Mouse (Mus musculus): Measurements from ENCODE around the gene Zar1l. TPM values are rescaled to one million over a fixed set of nuclear protein-coding genes. Genes with fewer than 3 reads are reported as not detected.

The Zar1l gene
- total RNA-seq, 2 experiments from 2014 or later, result not detected

DNA sequence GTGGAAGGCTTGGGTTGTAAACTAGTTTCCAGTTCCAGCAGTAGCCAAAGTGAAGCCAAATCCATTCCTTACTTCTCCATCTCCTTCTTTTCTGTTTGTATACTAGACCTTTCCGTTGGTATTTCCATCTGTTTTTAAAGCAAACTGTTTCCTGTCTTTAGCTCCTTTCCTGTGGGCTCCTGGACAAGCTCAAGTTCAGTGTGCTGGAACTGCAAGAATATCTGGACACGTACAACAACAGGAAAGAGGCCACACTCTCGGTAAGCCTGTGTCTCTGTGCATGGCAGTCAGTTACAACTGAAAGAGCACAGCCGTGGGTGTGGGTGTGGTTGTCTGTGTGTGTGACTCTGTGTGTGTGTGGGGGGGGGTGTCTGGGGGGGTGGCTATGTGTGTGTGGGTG, 39.4 kb downstream of the Zar1l start:
- DNase-seq, result no peak

DNA sequence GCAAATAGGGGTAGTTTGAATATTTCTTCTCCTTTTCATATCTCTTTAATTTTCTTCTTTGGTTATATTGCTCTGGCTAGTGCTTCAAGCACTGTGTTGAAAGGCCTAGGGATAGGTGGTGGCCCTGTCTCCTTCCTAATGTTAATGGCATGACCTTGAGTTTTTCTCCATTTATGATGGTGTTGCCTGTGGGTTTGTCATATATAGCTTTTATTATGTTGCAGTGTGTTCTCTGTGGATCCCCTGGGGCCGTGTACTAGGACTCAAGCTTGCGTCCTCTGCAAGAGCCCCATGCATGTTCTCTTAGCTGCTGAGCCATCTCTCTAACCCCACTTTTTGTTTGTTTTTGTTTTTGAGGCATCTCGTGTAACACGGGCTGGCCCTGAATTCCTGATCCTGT, 40.6 kb downstream of the Zar1l start:
- no peak for DNase-seq

- DNase-seq, result no peak
Measured at GRCm38 (mm10) chr5:150468431-150468830, 49.5 kb downstream of the Zar1l start.

DNA sequence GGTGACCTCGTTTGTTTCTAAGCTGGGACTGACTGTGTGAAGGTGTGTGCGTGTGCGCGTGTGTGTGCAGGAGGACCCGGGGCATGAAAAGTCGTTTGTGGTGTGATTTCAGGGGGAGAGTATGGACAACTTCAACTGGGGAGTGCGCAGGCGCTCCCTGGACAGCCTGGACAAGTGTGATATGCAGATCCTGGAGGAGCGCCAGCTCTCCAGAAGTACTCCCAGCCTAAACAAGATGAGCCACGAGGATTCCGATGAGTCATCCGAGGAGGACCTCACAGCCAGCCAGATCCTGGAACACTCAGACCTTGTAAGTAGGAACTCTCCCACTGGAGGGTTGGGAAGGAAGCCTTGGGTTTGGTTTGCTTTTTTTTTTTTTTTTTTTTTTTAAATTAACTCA, 51.8 kb downstream of the Zar1l start:
- peak; percentile 79 for DNase-seq

GRCm38 (mm10) chr5:150465218-150465617, 52.7 kb downstream of the Zar1l start:
- DNase-seq, result no peak

DNA sequence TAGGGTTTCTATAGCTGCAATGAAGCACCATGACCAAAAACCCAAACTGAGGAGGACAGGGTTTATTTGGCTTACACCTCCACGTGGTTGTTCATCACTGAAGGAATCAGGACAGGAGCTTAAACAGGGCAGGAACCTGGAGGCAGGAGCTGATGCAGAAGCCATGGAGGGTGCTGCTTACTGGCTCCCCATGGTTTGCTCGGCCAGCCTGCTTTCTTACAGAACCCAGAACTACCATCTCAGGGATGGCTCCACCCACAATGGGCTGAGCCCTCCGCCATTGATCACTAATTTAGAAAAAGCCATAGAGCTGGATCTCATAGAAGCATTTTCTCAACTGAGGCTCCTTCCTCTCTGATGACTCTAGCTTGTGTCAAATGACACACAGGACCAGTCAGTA, 53.2 kb downstream of the Zar1l start:
- no peak for DNase-seq

DNA sequence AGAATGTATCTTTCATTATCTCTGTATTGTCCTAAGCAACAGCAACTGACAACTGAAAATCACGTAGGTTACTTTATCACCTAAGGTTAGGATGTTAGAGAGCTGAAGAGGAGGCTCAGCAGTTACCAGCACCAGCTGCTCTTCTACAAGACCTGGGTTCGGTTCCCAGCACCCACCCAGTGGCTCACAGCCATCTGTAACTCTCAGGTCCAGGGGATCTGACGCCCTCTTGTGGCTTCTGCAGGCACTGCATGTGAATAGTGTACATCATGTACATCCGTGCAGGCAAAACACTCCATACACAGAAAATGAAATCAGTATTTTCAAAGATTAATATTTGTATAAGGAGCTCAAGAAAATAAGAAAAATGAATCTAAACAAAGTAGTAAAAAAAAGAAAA, 58.2 kb downstream of the Zar1l start:
- DNase-seq, result no peak

GRCm38 (mm10) chr5:150457904-150458739, 59.8 kb downstream of the Zar1l start:
- no peak for DNase-seq

GRCm38 (mm10) chr5:150457165-150457903, 60.6 kb downstream of the Zar1l start:
- DNase-seq, result no peak

Other genes with a start within 250 kb of the Zar1l start
- 1 to 10 TPM; 6.1 to 6.5 TPM for gene Brca2, start 4.5 kb upstream of the Zar1l start, total RNA-seq (2021)
- gene N4bp2l1, start 79.0 kb upstream of the Zar1l start, total RNA-seq (2021), result 1 to 10 TPM; 1.8 to 2.9 TPM
- 10 to 100 TPM; 29.0 to 42.2 TPM for gene N4bp2l2, start 148.0 kb upstream of the Zar1l start, total RNA-seq (2021)
- gene Pds5b, start 155.6 kb upstream of the Zar1l start, total RNA-seq (2021), result 10 to 100 TPM; 23.6 to 31.9 TPM